Comparison of ENCODE assay signal across 16 mouse cellular contexts in the genomic region with DNA sequence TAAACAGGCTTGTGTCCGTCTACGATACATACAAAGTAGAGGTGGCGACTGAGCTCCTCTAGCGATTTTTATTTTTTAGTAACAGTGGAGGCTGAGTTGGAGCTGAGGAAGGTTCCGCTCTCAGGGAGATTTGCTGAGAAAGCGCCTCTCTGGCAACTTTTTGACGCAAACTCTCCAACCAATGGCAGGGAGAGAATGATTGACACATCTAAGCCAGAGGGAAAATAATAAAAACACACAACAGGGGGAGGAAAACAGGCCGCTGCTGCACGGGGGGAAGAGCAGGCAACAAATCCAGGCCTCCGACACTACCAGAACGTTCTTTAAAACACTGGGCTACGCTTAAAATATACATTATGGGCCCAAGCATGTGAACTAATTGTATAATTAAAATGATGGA. TPM values are rescaled to one million over a fixed set of nuclear protein-coding genes. Genes with fewer than 3 reads are reported as not detected.
DNase-seq lines count a peak whose midpoint lies in the region; ATAC-seq and TF ChIP-seq lines count a peak whose summit lies in the region.
"Had no signal": no experiment of that assay in that cellular context is flagged by ENCODE, and none has a peak within 500 bp of the region (broad histone marks: within the 10 kb centered on the region; RNA-seq: fewer than 3 reads in every experiment).

No protein-coding gene starts in this region.

- peaks cover 93% of the 10 kb centered on the region for H3K27me3 ChIP-seq in forebrain, embryonic 10.5 days (ENCODE audit: poor library complexity, severe bottlenecking)
- peaks cover 45% of the 10 kb centered on the region for H3K27me3 ChIP-seq in forebrain, embryonic 16.5 days (replicated peaks; ENCODE audit: control insufficient read depth, insufficient read depth, low read length)
- peaks cover 46% of the 10 kb centered on the region for H3K27me3 ChIP-seq in forebrain, embryonic 14.5 days (replicated peaks; ENCODE audit: control insufficient read depth, insufficient read depth, low read length)
- H3K27me3 ChIP-seq in midbrain, postnatal 0 days (ENCODE audit: insufficient read depth, low read length): peaks cover 5% of the 10 kb centered on the region; the same call in 1 of the 2 replicates

- ATAC-seq in forebrain, embryonic 16.5 days: no peak
- peak; percentile 22; the same call in 1 of the 2 replicates for ATAC-seq in forebrain, embryonic 14.5 days
- ATAC-seq in midbrain, postnatal 0 days (ENCODE audit: low FRiP score): 0 out of 2 replicates have a peak, but pooled peaks have one; percentile 17
- ATAC-seq: intestine, postnatal 0 days had no signal

- peaks cover 93% of the 10 kb centered on the region for H3K4me1 ChIP-seq in forebrain, embryonic 10.5 days
- H3K4me1 ChIP-seq in forebrain, embryonic 16.5 days (replicated peaks; ENCODE audit: control insufficient read depth, insufficient read depth, low read length): peaks cover 21% of the 10 kb centered on the region
- peaks cover 9% of the 10 kb centered on the region; the same call in 1 of the 2 replicates for H3K4me1 ChIP-seq in forebrain, embryonic 14.5 days (ENCODE audit: control insufficient read depth, insufficient read depth, low read length)
- H3K4me1 ChIP-seq in midbrain, postnatal 0 days (ENCODE audit: insufficient read depth, low read length): no peaks in the 10 kb centered on the region

- peak overlapping the region; percentile 95 for H3K27ac ChIP-seq in forebrain, embryonic 10.5 days
- no peak overlapping the region for H3K27ac ChIP-seq in forebrain, embryonic 16.5 days (ENCODE audit: low read length)
- H3K27ac ChIP-seq in forebrain, embryonic 14.5 days (ENCODE audit: low read depth, low read length): no peak overlapping the region
- peak overlapping the region; percentile 82 for H3K27ac ChIP-seq in midbrain, postnatal 0 days (ENCODE audit: low read depth, low read length)
- H3K27ac ChIP-seq: layer of hippocampus, adult 2 months; limb, embryonic 15.5 days had no signal

- no peak overlapping the region for H3K9ac ChIP-seq in forebrain, embryonic 16.5 days (replicated peaks; ENCODE audit: low read depth, low read length)
- peak overlapping the region; percentile 59; the same call in 1 of the 2 replicates for H3K9ac ChIP-seq in forebrain, embryonic 14.5 days (ENCODE audit: low read length)
- peak overlapping the region; percentile 66; the same call in 1 of the 2 replicates for H3K9ac ChIP-seq in midbrain, postnatal 0 days (replicated peaks; ENCODE audit: low read length, poor library complexity, severe bottlenecking)
- H3K9ac ChIP-seq: limb, embryonic 15.5 days had no signal

- under 1% methylated on average over 12 of the region's 12 CpGs for WGBS in forebrain, embryonic 10.5 days
- WGBS in forebrain, embryonic 16.5 days: 3% methylated on average over 12 of the region's 12 CpGs
- WGBS in forebrain, embryonic 14.5 days: 2% methylated on average over 12 of the region's 12 CpGs
- WGBS in midbrain, postnatal 0 days: 17% methylated on average over 12 of the region's 12 CpGs

- peaks cover under 1% of the 10 kb centered on the region; the same call in 1 of the 2 replicates for H3K36me3 ChIP-seq in forebrain, embryonic 10.5 days (replicated peaks)
- H3K36me3 ChIP-seq in forebrain, embryonic 16.5 days (ENCODE audit: control insufficient read depth, insufficient read depth): no peaks in the 10 kb centered on the region
- no peaks in the 10 kb centered on the region for H3K36me3 ChIP-seq in forebrain, embryonic 14.5 days (ENCODE audit: control insufficient read depth, insufficient read depth, low read length)
- no peaks in the 10 kb centered on the region for H3K36me3 ChIP-seq in midbrain, postnatal 0 days (ENCODE audit: insufficient read depth, low read length)
- H3K36me3 ChIP-seq: limb, embryonic 15.5 days had no signal

- H3K4me2 ChIP-seq in forebrain, embryonic 16.5 days (ENCODE audit: low read length): no peak overlapping the region
- peak overlapping the region; percentile 49 for H3K4me2 ChIP-seq in forebrain, embryonic 14.5 days (ENCODE audit: low read length)
- H3K4me2 ChIP-seq in midbrain, postnatal 0 days (ENCODE audit: low read depth, low read length, poor library complexity, severe bottlenecking): peak overlapping the region; percentile 73
- H3K4me2 ChIP-seq: heart, embryonic 11.5 days; limb, embryonic 15.5 days had no signal

- DNase-seq in forebrain, embryonic 10.5 days (ENCODE audit: extremely low spot score, low spot score): peak; percentile 65
- DNase-seq in cerebellum, postnatal 14 days: peak; percentile 60 to 74
- peak; percentile 75 for DNase-seq in forebrain, embryonic 14.5 days (ENCODE audit: low spot score)
- DNase-seq in midbrain, postnatal 0 days (ENCODE audit: low spot score): peak; percentile 66
- DNase-seq in heart, postnatal 10 days: no peak
- DNase-seq in right cerebral cortex, postnatal 4 days: no peak
- no peak for DNase-seq in left cerebral cortex, adult 8-10 months (ENCODE audit: low spot score in 2 of 2)
- DNase-seq: lung, postnatal 14 days; thymus, adult 2 months had no signal

- H3K9me3 ChIP-seq in forebrain, embryonic 10.5 days: no peaks in the 10 kb centered on the region
- H3K9me3 ChIP-seq in forebrain, embryonic 16.5 days (ENCODE audit: control insufficient read depth, low read length): no peaks in the 10 kb centered on the region
- H3K9me3 ChIP-seq in forebrain, embryonic 14.5 days (replicated peaks; ENCODE audit: control insufficient read depth, low read length): no peaks in the 10 kb centered on the region
- no peaks in the 10 kb centered on the region for H3K9me3 ChIP-seq in midbrain, postnatal 0 days (ENCODE audit: low read length)
- H3K9me3 ChIP-seq: limb, embryonic 15.5 days had no signal

- no peak for TF ChIP-seq CTCF in midbrain, postnatal 0 days (IDR thresholded peaks at IDR 0.05)

- intact Hi-C loops in heart, postnatal 10 days (cut with DNase I): loop anchor here (5.0 kb wide), 1 partner anchor 325 kb away; no protein-coding TSS in a partner anchor

- peak overlapping the region; percentile 69 for H3K4me3 ChIP-seq in forebrain, embryonic 10.5 days
- no peak overlapping the region; the same call in 1 of the 2 replicates for H3K4me3 ChIP-seq in forebrain, embryonic 16.5 days (replicated peaks; ENCODE audit: low read length)
- peak overlapping the region; percentile 30 for H3K4me3 ChIP-seq in forebrain, embryonic 14.5 days (ENCODE audit: low read depth, low read length)
- H3K4me3 ChIP-seq in midbrain, postnatal 0 days (ENCODE audit: low read depth, low read length): peak overlapping the region; percentile 43
- H3K4me3 ChIP-seq: layer of hippocampus, adult 2 months; limb, embryonic 15.5 days had no signal

RNA-seq across cellular contexts. Expression of a gene that starts 6.2 kb away (rescaled TPM):
- 59.1 and 68.9 TPM in 2 replicates for polyA plus RNA-seq in forebrain, embryonic 10.5 days (2016; fragmentation: Nextera tagmentation; extraction: Ambion mirVana)
- 9.3 and 9.9 TPM in 2 replicates for polyA plus RNA-seq in forebrain, embryonic 16.5 days (2015; fragmentation: Nextera tagmentation; extraction: Ambion mirVana)
- polyA plus RNA-seq in forebrain, embryonic 14.5 days (2014; fragmentation: Nextera tagmentation; extraction: Ambion mirVana): 18.1 and 19.0 TPM in 2 replicates
- 90.3 and 93.2 TPM in 2 replicates for total RNA-seq in midbrain, postnatal 0 days (2014; rRNA removed)
- polyA plus RNA-seq in midbrain, postnatal 0 days (2015; fragmentation: Nextera tagmentation; extraction: Ambion mirVana): 61.2 and 62.0 TPM in 2 replicates
- total RNA-seq in heart, postnatal 10 days (2021): not detected
- total RNA-seq in left cerebral cortex, adult 8-10 months (2022): 1 to 10 TPM in 3 of 4 experiments, under 1 TPM in 1; 0.50 to 3.8 (median 1.9) TPM
- total RNA-seq: MEL had no signal
- polyA plus RNA-seq: intestine, postnatal 0 days; limb, embryonic 15.5 days; spleen, adult 2 months; thymus, adult 2 months had no signal

Comparison
In these comparisons a context has a peak if more than half of its experiments do, and no peak if none do; other contexts are left out.
1. H3K27ac ChIP-seq: peak in forebrain, embryonic 10.5 days (single experiment) and midbrain, postnatal 0 days (single experiment); none in forebrain, embryonic 16.5 days (single experiment) and forebrain, embryonic 14.5 days (single experiment).
2. DNase-seq: peak in forebrain, embryonic 10.5 days (single experiment), cerebellum, postnatal 14 days (2 of 2), forebrain, embryonic 14.5 days (single experiment) and midbrain, postnatal 0 days (single experiment); none in heart, postnatal 10 days (0 of 2), right cerebral cortex, postnatal 4 days (single experiment) and left cerebral cortex, adult 8-10 months (0 of 2).